Mouse (Mus musculus) frontal cortex, postnatal 14 days (tissue): Measurements from ENCODE around the gene Dnah8.
A peak's percentile ranks its signal among the peaks of the same experiment; 100 is the strongest.
"Not testable (repeated sequence)": the region's sequence is repeated elsewhere in the genome, so short reads cannot be mapped to it uniquely, and the experiment has no call there.

ENCODE experiments used
- DNase-seq, 2 experiments: peaks; one replicate each; pipeline ENCODE4 v3.0.0; 2022; ENCODE audit warnings: low spot score in 2 of 2

Dnah8 gene

GRCm38 (mm10) chr17:30624132-30624531, at the start of gene Dnah8:
Dnah8 (plus strand) TSS chr17:30624354.
- not testable (repeated sequence) for DNase-seq

GRCm38 (mm10) chr17:30574783-30575075, 49.4 kb upstream of the Dnah8 start:
- DNase-seq, result no peak

- peak; percentile 54 to 58 for DNase-seq
Observed at GRCm38 (mm10) chr17:30575121-30575904, 48.8 kb upstream of the Dnah8 start.

GRCm38 (mm10) chr17:30575941-30576773, 48.0 kb upstream of the Dnah8 start, which contains the start of gene Btbd9:
Btbd9 (minus strand) TSS chr17:30576488.
- DNase-seq, result peak; percentile 93 to 97

GRCm38 (mm10) chr17:30576946-30577345, 47.2 kb upstream of the Dnah8 start:
- no peak for DNase-seq

GRCm38 (mm10) chr17:30580781-30581180, 43.4 kb upstream of the Dnah8 start:
- no peak for DNase-seq

GRCm38 (mm10) chr17:30581201-30581600, 43.0 kb upstream of the Dnah8 start:
- no peak for DNase-seq

- no peak for DNase-seq
Observed at GRCm38 (mm10) chr17:30582313-30582712, 41.8 kb upstream of the Dnah8 start.

- DNase-seq, result no peak
Observed at GRCm38 (mm10) chr17:30583258-30584001, 40.7 kb upstream of the Dnah8 start.

- DNase-seq, result peak; percentile 64 to 69
Observed at GRCm38 (mm10) chr17:30590417-30591198, 33.5 kb upstream of the Dnah8 start.

- no peak for DNase-seq
Observed at GRCm38 (mm10) chr17:30594407-30594806, 29.7 kb upstream of the Dnah8 start.

GRCm38 (mm10) chr17:30594846-30595245, 29.3 kb upstream of the Dnah8 start:
- DNase-seq, result no peak

- DNase-seq, result no peak
Observed at GRCm38 (mm10) chr17:30597786-30598185, 26.4 kb upstream of the Dnah8 start.

- DNase-seq, result no peak
Observed at GRCm38 (mm10) chr17:30598300-30598699, 25.9 kb upstream of the Dnah8 start.

- no peak for DNase-seq
Observed at GRCm38 (mm10) chr17:30602175-30602574, 22.0 kb upstream of the Dnah8 start.

- DNase-seq, result no peak
Observed at GRCm38 (mm10) chr17:30604296-30604695, 19.9 kb upstream of the Dnah8 start.

- no peak for DNase-seq
Observed at GRCm38 (mm10) chr17:30605001-30605400, 19.2 kb upstream of the Dnah8 start.

- DNase-seq, result no peak
Observed at GRCm38 (mm10) chr17:30606206-30606605, 17.9 kb upstream of the Dnah8 start.

GRCm38 (mm10) chr17:30606634-30607081, 17.5 kb upstream of the Dnah8 start:
- no peak for DNase-seq

- DNase-seq, result no peak
Observed at GRCm38 (mm10) chr17:30607330-30607729, 16.8 kb upstream of the Dnah8 start.

- no peak for DNase-seq
Observed at GRCm38 (mm10) chr17:30607909-30608495, 16.2 kb upstream of the Dnah8 start.
